Mouse (Mus musculus) midbrain, postnatal 0 days (tissue): Measurements from ENCODE around the gene Hist1h4j. TPM values are rescaled to one million over a fixed set of nuclear protein-coding genes. Genes with fewer than 3 reads are reported as not detected.
"Not testable (repeated sequence)": the region's sequence is repeated elsewhere in the genome, so short reads cannot be mapped to it uniquely, and the experiment has no call there.

ENCODE experiments used
- ATAC-seq: fragments of 200-750 bp; cut with Nextera tagmentation; 2 replicates; pipeline ENCODE4 v1.8.0; 2017; ENCODE audit warnings: moderate number of reproducible peaks, mild to moderate bottlenecking, moderate TSS enrichment, moderate library complexity; ENCODE audit not compliant: low FRiP score
- DNase-seq: peaks from one replicate; pipeline ENCODE4 v3.0.0-alpha.2; 2015; ENCODE audit warnings: low spot score
- H3K27ac ChIP-seq: fragments of 300-500 bp; sonication (generic); 2 replicates; pipeline ENCODE4 v1.5.1; 2014; ENCODE audit warnings: low read depth, mild to moderate bottlenecking, low read length, mixed read lengths
- H3K27me3 ChIP-seq: fragments of 300-500 bp; sonication (generic); 2 replicates; pipeline ENCODE4 v1.6.1; 2014; ENCODE audit warnings: low read length, control low read depth, mixed read lengths; ENCODE audit not compliant: insufficient read depth
- H3K36me3 ChIP-seq: fragments of 300-500 bp; sonication (generic); 2 replicates; pipeline ENCODE4 v1.6.1; 2014; ENCODE audit warnings: low read length, control low read depth, mixed read lengths; ENCODE audit not compliant: insufficient read depth
- H3K4me1 ChIP-seq: fragments of 300-500 bp; sonication (generic); 2 replicates; pipeline ENCODE4 v1.6.1; 2014; ENCODE audit warnings: mild to moderate bottlenecking, control low read depth, antibody characterized with exemption, low read length, mixed read lengths; ENCODE audit not compliant: insufficient read depth
- H3K4me2 ChIP-seq: fragments of 300-500 bp; sonication (generic); 2 replicates; pipeline ENCODE4 v1.6.1; 2014; ENCODE audit warnings: low read depth, mild to moderate bottlenecking, low read length, mixed read lengths; ENCODE audit not compliant: poor library complexity, severe bottlenecking
- H3K4me3 ChIP-seq: fragments of 300-500 bp; sonication (generic); 2 replicates; pipeline ENCODE4 v1.5.1; 2014; ENCODE audit warnings: low read depth, mild to moderate bottlenecking, low read length, moderate library complexity
- H3K9ac ChIP-seq: fragments of 300-500 bp; sonication (generic); replicated peaks from 2 replicates; pipeline ENCODE4 v1.6.1; 2014; ENCODE audit warnings: mild to moderate bottlenecking, low read length, moderate library complexity, mixed read lengths; ENCODE audit not compliant: poor library complexity, severe bottlenecking
- H3K9me3 ChIP-seq: fragments of 300-500 bp; sonication (generic); 2 replicates; pipeline ENCODE4 v1.6.1; 2016; ENCODE audit warnings: low read length, control low read depth
- CTCF ChIP-seq: IDR thresholded peaks from 2 replicates; pipeline ENCODE4 v1.5.1; 2016; ENCODE audit warnings: antibody characterized with exemption, mild to moderate bottlenecking
- WGBS: fragments of 180-500 bp; shearing (Covaris S2); extraction: QIAGEN DNeasy Blood & Tissue Kit; methylation state at CpG from one replicate; pipeline ENCODE4 v1.1.7; 2014; 5-methylcytosine and 5-hydroxymethylcytosine counted together
- polyA plus RNA-seq: library from polyadenylated mRNA; unstranded; fragments of >200 nt; fragmentation: Nextera tagmentation; extraction: Ambion mirVana; gene quantifications from 2 replicates; pipeline ENCODE4 v1.2.1, GENCODE M21; 2015
- total RNA-seq: library from RNA; depleted of rRNA; stranded (reverse); fragments of >200 nt; gene quantifications from 2 replicates; pipeline ENCODE4 v1.2.3, GENCODE M21; 2014

The Hist1h4j gene
- total and polyA plus RNA-seq, 2 experiments from 2014 or later = 479 TPM; not detected in 1

DNA sequence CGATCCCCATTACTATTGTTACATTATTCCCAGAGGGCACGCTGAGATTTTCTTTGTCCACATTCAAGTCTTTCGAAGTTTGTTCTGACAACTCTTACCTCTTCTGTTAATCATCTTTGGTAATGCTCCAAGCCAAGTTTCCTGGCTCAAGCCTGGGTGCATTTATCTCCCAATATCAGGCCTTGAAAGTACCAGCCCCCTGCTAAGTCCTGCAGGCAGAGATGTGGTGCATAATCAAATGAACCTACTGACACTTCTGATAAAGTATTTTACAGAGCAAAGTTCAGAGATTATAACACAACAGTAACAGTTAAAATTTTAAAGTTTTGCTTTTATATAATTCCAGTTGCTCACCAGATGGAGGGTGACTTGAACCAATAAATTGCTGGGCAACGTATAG lies 23.2 kb upstream of the Hist1h4j start:
- Histone ChIP-seq H3K27ac (no peak overlapping the region), H3K9me3 (no peaks in the 10 kb centered on the region), H3K27me3 (no peaks in the 10 kb centered on the region), H3K4me3 (peak overlapping the region; percentile 72), H3K4me2 (peak overlapping the region; percentile 61), H3K36me3 (no peaks in the 10 kb centered on the region), H3K9ac (no peak overlapping the region), H3K4me1 (peaks cover under 1% of the 10 kb centered on the region; the same call in 1 of the 2 replicates)
- no peak for TF ChIP-seq CTCF
- 24% methylated on average over 4 of the region's 4 CpGs for WGBS
- ATAC-seq (no peak), DNase-seq (no peak)

DNA sequence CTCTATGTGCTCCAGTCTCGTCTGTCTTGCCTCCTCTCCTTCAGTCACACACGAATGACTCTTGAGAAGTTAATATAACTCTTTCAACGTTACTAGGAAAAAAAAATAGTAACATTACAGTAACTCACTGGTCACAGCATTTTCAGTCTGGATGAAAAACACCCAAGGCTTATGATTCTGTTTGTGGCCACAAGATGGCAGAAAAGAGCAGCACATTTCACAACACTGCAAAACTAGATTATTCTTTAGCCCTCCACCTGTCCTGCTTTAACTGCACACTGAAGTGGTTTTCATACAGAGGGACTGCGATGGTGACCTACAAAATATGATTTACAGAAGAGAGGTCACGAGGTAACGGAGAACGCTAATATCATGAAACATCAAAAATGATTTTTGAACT lies 20.1 kb upstream of the Hist1h4j start:
- DNase-seq (peak; percentile 67), ATAC-seq (no peak)
- peak overlapping the region; percentile 38 for H3K4me3 ChIP-seq
- H3K27me3 ChIP-seq = no peaks in the 10 kb centered on the region
- no peaks in the 10 kb centered on the region for H3K9me3 ChIP-seq
- no peak overlapping the region for H3K27ac ChIP-seq
- WGBS = under 1% methylated on average over 7 of the region's 7 CpGs
- TF ChIP-seq CTCF = peak; percentile 95
- no peaks in the 10 kb centered on the region for H3K36me3 ChIP-seq
- peak overlapping the region; percentile 73 for H3K4me2 ChIP-seq
- no peak overlapping the region for H3K9ac ChIP-seq
- peaks cover 2% of the 10 kb centered on the region for H3K4me1 ChIP-seq

- H3K27me3 ChIP-seq = no peaks in the 10 kb centered on the region
- ATAC-seq (no peak), DNase-seq (no peak)
- H3K36me3 ChIP-seq = no peaks in the 10 kb centered on the region
- H3K4me2 ChIP-seq = peak overlapping the region; percentile 73
- peak overlapping the region; percentile 38 for H3K4me3 ChIP-seq
- no peaks in the 10 kb centered on the region for H3K9me3 ChIP-seq
- no peak for TF ChIP-seq CTCF
- H3K4me1 ChIP-seq = peaks cover 2% of the 10 kb centered on the region
- under 1% methylated on average over 22 of the region's 22 CpGs for WGBS
- 0 out of 2 replicates have a peak overlapping the region, but pooled peaks have one; percentile 51 for H3K27ac ChIP-seq
- 0 out of 2 replicates have a peak overlapping the region, but pooled peaks have one; percentile 19 for H3K9ac ChIP-seq
Measured at GRCm38 (mm10) chr13:21715131-21715863, 19.6 kb upstream of the Hist1h4j start.

DNA sequence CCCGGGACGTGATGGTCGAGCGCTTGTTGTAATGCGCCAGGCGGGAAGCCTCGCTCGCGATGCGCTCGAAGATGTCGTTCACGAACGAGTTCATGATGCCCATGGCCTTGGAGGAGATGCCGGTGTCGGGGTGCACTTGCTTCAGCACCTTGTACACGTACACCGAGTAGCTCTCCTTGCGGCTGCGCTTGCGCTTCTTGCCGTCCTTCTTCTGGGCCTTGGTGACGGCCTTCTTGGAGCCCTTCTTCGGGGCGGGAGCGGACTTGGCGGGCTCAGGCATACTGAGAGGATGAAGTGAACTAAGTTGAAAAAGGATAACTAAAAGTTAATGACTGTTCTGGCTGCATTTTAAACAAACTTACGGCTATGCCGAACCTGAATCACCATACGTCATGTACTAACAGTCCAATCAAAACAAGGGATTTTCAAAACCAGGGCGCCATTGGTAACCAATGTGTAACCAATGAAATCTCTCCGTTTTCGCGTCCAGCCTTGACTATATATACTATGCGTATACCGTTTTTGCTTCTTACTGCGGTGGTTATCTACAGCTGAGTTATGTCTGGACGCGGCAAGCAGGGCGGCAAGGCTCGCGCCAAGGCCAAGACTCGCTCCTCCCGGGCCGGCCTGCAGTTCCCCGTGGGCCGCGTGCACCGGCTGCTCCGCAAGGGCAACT lies 18.9 kb upstream of the Hist1h4j start, which contains the start of the genes Hist1h2bl and Hist1h2ai:
Gene Hist1h2bl, minus strand, starts transcription at position 280 of the 676 bp plus-strand sequence.
Gene Hist1h2ai, plus strand, starts transcription at position 559 of the 676 bp plus-strand sequence.
- not testable (repeated sequence) for H3K27me3 ChIP-seq, H3K4me1 ChIP-seq, H3K9me3 ChIP-seq, H3K36me3 ChIP-seq
- peak within 1 kb of the TSS; percentile 50; the same call in 1 of the 2 replicates for H3K9ac ChIP-seq
- WGBS = under 1% methylated on average over 24 of the region's 50 CpGs
- H3K4me3 ChIP-seq = peak within 1 kb of the TSS; percentile 38
- peak; percentile 98 for DNase-seq
- ATAC-seq = peak; percentile 96
- H3K27ac ChIP-seq = peak within 1 kb of the TSS; percentile 71
- peak within 1 kb of the TSS; percentile 73 for H3K4me2 ChIP-seq

DNA sequence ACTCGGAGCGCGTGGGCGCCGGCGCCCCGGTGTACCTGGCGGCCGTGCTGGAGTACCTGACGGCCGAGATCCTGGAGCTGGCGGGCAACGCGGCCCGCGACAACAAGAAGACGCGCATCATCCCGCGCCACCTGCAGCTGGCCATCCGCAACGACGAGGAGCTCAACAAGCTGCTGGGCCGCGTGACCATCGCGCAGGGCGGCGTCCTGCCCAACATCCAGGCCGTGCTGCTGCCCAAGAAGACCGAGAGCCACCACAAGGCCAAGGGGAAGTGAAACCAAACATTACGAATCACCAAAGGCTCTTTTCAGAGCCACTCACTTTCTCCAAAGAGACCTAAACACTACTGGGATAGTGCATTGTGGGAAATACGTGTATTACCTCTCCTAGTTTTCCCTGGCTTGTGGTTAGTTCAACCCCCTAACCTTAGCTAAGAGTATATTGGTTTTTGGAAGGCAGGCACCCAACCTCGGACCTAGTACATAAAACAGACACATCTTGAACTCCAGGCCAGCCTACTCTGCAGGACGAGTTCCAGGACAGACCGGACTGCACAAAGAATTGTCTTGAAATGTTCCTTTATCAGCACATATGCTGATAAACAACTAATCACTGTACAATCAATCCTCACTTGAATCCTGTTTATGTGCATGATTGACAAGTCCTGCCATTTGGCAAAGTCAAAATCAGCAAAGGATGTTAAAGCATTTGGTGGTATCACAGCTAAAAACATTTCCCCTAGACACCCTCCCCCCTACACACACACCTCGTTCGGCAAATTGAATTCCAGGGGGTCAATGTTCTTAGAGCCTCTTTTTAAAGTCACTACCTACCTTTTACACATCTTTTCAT lies 18.1 kb upstream of the Hist1h4j start:
- H3K9ac ChIP-seq = peak overlapping the region; percentile 50; the same call in 1 of the 2 replicates
- not testable (repeated sequence) for H3K27me3 ChIP-seq, H3K4me1 ChIP-seq, H3K36me3 ChIP-seq, DNase-seq, H3K9me3 ChIP-seq
- H3K4me3 ChIP-seq = peak overlapping the region; percentile 38
- peak overlapping the region; percentile 73 for H3K4me2 ChIP-seq
- WGBS = under 1% methylated on average over 10 of the region's 38 CpGs
- ATAC-seq = peak; percentile 50
- peak overlapping the region; percentile 71 for H3K27ac ChIP-seq

GRCm38 (mm10) chr13:21717397-21718357 lies 17.2 kb upstream of the Hist1h4j start, which contains the start of gene Hist1h3h:
TSS of gene Hist1h3h (plus strand) at chr13:21717659.
- peak; percentile 45 for ATAC-seq
- peak; percentile 96 for DNase-seq
- H3K9ac ChIP-seq = peak within 1 kb of the TSS; percentile 50; the same call in 1 of the 2 replicates
- peak within 1 kb of the TSS; percentile 71 for H3K27ac ChIP-seq
- not testable (repeated sequence) for H3K36me3 ChIP-seq, H3K4me1 ChIP-seq, H3K9me3 ChIP-seq, H3K27me3 ChIP-seq
- peak within 1 kb of the TSS; percentile 38 for H3K4me3 ChIP-seq
- peak within 1 kb of the TSS; percentile 73 for H3K4me2 ChIP-seq
- WGBS = under 1% methylated on average over 24 of the region's 56 CpGs
